Mouse (Mus musculus) cerebellum, adult 11-12 months (tissue): Measurements from ENCODE around the gene Ell.

Experiments used
- DNase-seq: peaks from one replicate; pipeline ENCODE4 v3.0.0; 2022

Ell gene

GRCm38 (mm10) chr8:70539077-70539813, at the start of gene Ell:
TSS of gene Ell (plus strand) at chr8:70539457.
- DNase-seq: peak; percentile 98

GRCm38 (mm10) chr8:70489576-70489975, 49.7 kb upstream of the Ell start:
- no peak for DNase-seq

- DNase-seq: no peak
Measured at GRCm38 (mm10) chr8:70490061-70490879, 49.0 kb upstream of the Ell start.

DNA sequence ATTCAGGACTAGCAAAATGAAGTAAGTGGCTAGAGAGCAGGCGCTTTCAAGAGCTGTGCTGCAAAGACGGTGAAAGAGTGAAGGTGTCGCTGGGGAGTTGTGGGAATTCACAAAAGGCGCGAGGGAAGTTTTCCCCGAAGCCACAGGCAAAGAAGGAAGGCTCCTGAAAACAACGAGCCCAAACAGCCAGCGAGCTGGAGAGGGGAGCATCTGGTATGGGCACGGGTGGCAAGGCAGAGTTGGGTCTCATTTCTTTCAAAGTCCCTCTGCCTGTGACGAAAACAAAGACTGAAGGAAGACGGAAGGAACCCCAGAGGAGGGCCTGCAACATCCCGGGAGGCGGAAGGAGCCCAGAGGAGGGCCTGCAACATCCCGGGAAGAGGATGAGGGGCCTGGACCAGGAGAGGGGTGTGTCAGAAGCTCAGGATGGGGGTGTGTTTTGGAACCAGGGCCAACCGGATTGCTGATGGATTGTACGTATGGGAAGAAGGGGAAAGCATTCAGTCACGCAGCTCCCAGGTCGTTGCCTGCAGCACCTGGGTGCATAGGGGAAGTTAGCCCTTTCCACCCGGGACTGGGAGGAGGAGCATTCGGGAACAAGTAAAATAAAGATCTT, 48.3 kb upstream of the Ell start:
- DNase-seq: no peak

GRCm38 (mm10) chr8:70492664-70493640, 46.3 kb upstream of the Ell start, which contains the start of gene Crlf1:
TSS of gene Crlf1 (plus strand) at chr8:70493158.
- no peak for DNase-seq

- no peak for DNase-seq
Measured at GRCm38 (mm10) chr8:70493692-70494415, 45.4 kb upstream of the Ell start.

GRCm38 (mm10) chr8:70494416-70494945, 44.8 kb upstream of the Ell start:
- DNase-seq: no peak

DNA sequence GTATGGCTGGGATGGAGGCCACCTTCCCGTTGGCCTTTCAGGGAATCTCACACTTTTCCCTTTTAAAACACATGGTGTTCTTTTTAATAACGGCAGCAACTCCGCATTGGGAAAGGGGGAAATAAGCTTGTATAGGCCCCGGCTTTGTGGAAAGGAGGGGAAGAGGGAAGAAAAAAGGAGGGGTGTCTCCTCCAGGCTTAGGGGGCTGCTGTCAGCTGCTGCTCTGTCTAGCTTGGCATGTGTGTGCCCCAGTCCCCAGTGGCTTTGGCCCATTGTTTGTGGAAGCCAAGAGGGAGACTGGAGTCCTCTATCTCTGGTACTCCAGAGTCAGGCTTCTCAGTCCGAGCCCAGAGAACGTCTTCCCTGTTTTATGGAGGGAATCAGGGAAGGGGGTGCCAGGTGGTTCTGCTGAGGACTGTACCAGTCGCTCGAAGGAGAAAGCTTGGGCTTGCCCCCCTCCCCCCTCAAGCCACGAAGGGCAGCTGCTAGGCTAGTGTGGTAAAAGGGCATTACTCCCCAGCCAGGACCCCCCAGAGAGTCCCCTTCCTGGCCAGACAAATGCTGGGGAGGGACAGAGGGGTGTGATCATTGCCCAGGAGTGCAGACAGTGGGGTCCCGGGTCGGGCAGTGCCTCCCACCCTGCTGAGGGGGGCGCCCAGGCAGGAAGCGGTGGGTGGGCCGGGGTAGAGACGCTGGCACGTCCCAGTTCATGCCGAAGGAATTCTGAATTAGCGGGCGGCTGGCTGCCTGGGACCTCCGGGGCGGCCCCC, 44.1 kb upstream of the Ell start:
- DNase-seq: no peak

DNA sequence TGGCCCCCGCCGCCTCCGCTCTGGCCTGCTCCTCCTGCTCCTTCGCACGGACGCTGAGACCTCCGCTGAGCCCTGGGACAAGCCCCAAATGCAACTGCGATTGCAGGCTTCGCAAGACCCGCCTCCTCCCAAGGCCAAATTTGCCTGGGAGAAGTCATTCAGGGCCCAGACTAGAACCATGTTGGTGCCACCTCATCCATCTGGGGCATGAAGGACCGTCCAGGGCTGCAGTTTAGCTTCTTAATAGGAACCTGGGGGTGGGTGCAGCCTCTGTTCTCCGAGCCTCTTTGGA, 43.5 kb upstream of the Ell start:
- DNase-seq: no peak

DNA sequence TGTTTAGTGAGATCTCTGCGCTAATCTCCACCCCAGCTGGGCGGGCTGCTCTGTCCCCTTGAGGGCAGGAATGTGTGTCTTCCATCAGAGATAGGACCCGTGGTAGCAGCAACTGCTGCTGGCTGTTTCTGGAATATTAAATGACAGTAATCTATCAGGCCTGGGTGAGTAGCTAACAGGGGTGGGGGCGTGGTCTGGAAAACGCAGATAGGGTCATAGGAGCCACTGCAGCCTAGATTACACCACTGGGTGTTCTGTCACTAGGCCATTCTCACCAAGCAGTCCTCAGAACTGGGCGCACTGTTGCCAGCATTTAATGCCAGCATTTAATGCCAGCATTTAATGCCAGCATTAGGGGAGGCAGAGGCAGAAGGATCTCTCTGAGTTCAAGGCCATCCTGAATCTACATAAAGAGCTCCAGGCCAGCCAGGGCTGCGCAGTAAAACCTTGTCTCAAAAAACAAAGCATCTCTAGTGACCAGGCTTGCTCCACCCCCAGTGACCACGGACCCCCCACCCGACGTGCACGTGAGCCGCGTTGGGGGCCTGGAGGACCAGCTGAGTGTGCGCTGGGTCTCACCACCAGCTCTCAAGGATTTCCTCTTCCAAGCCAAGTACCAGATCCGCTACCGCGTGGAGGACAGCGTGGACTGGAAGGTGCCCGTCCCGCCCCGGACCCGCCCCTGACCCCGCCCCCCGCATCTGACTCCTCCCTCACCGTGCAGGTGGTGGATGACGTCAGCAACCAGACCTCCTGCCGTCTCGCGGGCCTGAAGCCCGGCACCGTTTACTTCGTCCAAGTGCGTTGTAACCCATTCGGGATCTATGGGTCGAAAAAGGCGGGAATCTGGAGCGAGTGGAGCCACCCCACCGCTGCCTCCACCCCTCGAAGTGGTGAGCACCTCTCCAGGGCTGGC, 38.6 kb upstream of the Ell start:
- no peak for DNase-seq

- no peak for DNase-seq
Measured at GRCm38 (mm10) chr8:70501820-70502529, 37.3 kb upstream of the Ell start.

DNA sequence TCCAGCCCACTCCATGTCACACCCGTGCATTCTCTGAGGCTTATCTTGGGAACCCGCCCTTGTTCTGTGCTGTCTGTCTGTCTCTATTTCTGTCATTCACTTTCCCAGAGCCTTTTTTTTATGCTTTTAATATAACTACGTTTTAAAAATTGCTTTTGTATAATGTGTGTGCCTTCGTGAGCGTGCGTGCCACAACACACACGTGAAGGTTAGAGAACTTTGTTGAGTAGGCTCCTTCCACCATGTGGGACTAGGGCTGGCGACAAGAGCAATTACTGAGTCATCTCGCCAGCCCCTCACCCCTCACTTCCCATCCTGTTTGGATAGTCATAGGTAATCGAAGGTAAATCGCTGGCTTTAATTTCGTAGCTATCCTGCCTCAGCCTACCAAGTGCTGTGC, 36.7 kb upstream of the Ell start:
- no peak for DNase-seq

- DNase-seq: peak; percentile 77
Measured at GRCm38 (mm10) chr8:70503062-70503750, 36.1 kb upstream of the Ell start.

DNA sequence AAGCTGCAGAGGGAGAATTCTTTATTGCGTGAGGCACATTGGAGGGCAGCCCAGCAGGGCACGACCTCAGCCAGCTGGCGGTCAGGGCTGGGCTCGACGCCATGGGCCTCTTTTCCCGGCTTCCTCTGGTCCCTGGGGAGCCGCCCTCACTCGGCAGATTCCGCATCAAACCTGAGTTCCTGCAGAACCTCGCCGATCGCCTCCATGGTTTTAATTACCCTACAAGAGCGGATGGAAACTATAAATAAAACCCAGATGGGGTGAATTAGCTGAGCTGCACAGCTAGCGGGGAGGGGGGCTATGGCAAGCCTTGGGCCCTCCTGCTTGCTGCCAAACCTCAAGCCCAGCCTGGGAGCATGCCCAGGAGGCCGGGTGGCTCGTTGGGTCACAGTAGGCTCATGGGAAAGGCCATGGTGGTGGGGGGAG, 35.0 kb upstream of the Ell start:
- peak; percentile 72 for DNase-seq

- DNase-seq: peak; percentile 80
Measured at GRCm38 (mm10) chr8:70504851-70505250, 34.4 kb upstream of the Ell start.

DNA sequence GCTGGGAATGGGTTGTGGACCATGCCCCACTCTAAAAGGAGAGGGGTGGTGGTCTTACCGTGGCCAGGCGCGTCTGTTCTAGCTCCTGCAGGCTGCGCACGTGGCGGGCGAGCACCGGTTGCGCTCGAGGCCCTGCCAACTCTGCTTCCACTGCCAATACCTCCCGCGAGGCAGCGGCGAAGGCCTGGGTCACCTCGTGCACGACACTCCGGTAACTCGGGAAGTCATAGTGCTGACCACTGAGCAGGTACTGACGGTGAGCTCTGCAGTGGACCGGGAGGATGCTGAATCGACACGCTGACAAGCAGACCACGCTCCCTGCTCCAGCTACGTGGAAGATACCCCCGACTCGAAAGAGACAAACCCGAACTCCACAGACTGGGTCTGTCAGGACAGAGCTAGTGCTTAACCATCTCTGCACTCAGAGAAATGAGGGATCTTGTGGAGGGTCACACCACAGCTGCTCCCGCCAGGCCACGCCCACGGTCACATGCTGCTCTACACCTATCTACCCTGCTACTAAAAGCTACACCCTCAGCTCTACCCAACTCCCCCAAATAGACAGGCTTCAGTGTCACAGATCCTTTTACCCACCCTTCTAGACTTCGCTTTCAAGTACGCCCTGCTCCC, 33.4 kb upstream of the Ell start:
- DNase-seq: no peak

- DNase-seq: peak; percentile 93
Measured at GRCm38 (mm10) chr8:70506328-70507026, 32.8 kb upstream of the Ell start, which contains the start of gene Rex1bd. TSS of gene Rex1bd (minus strand) at chr8:70506752.
